Mouse (Mus musculus) Muller cell, postnatal 12 days (primary cell): ENCODE measurements around the gene Epas1.

Source experiments
- DNase-seq: peaks from one replicate; pipeline ENCODE4 v3.0.0-alpha.2; 2015; ENCODE audit errors: inconsistent ontology term

The Epas1 gene

GRCm38 (mm10) chr17:86753130-86753821 is at the start of gene Epas1:
Gene Epas1 (plus strand): TSS chr17:86753700.
- peak; percentile 96 for DNase-seq

- DNase-seq: no peak
These were observed 48.3 kb upstream of the Epas1 start for GRCm38 (mm10) chr17:86705236-86705635.

- no peak for DNase-seq
These were observed 47.0 kb upstream of the Epas1 start for GRCm38 (mm10) chr17:86706467-86706866.

- DNase-seq: no peak
These were observed 43.7 kb upstream of the Epas1 start for GRCm38 (mm10) chr17:86709803-86710202.

GRCm38 (mm10) chr17:86710379-86710778 is 43.1 kb upstream of the Epas1 start:
- no peak for DNase-seq

GRCm38 (mm10) chr17:86711949-86712348 is 41.6 kb upstream of the Epas1 start:
- no peak for DNase-seq

GRCm38 (mm10) chr17:86712601-86713000 is 40.9 kb upstream of the Epas1 start:
- DNase-seq: no peak

- peak; percentile 20 for DNase-seq
These were observed 39.9 kb upstream of the Epas1 start for GRCm38 (mm10) chr17:86713591-86713990.

GRCm38 (mm10) chr17:86724786-86725415 is 28.6 kb upstream of the Epas1 start:
- no peak for DNase-seq

GRCm38 (mm10) chr17:86726480-86726879 is 27.0 kb upstream of the Epas1 start:
- DNase-seq: peak; percentile 83

GRCm38 (mm10) chr17:86727031-86727430 is 26.5 kb upstream of the Epas1 start:
- DNase-seq: no peak

GRCm38 (mm10) chr17:86731273-86731672 is 22.2 kb upstream of the Epas1 start:
- DNase-seq: no peak

- peak; percentile 61 for DNase-seq
These were observed 21.5 kb upstream of the Epas1 start for GRCm38 (mm10) chr17:86732024-86732423.

- DNase-seq: no peak
These were observed 21.0 kb upstream of the Epas1 start for GRCm38 (mm10) chr17:86732522-86732921.

- DNase-seq: no peak
These were observed 19.9 kb upstream of the Epas1 start for GRCm38 (mm10) chr17:86733644-86734043.

GRCm38 (mm10) chr17:86738477-86738876 is 15.0 kb upstream of the Epas1 start:
- DNase-seq: no peak

- no peak for DNase-seq
These were observed 10.1 kb upstream of the Epas1 start for GRCm38 (mm10) chr17:86743351-86743941.

GRCm38 (mm10) chr17:86744943-86745342 is 8.6 kb upstream of the Epas1 start:
- DNase-seq: no peak

GRCm38 (mm10) chr17:86751373-86751871 is 2.1 kb upstream of the Epas1 start:
- DNase-seq: no peak

GRCm38 (mm10) chr17:86753931-86754805 is 668 bp downstream of the Epas1 start:
- DNase-seq: peak; percentile 78

- DNase-seq: no peak
These were observed 1.5 kb downstream of the Epas1 start for GRCm38 (mm10) chr17:86754806-86755571.
